Mouse (Mus musculus): Measurements from ENCODE around the gene Fam166b. TPM values are rescaled to one million over a fixed set of nuclear protein-coding genes. Genes with fewer than 3 reads are reported as not detected.

Fam166b gene
- under 1 TPM in 1 of 2 experiments, not detected in 1; 0.62 TPM for total RNA-seq (2021)

DNA sequence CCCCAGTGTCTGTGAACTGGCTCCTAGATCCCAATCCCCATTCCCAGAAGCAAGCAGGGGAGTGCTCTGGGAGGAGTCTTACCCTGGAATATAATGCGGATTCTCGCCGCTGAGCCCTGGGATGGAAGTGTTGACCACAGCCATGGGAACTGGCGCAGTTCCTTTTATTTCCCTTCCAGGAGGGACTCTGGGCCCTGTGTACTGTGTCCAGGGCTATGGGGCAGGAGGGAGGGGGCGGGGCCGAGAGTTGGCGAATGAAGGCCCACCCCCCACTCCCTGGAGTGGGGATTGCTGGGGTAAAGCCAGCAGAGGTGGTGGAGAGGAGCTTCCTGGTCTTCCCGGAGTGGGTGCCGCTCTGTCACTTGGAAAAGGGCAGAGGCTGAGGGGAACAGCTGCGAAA is at the start of gene Fam166b:
Gene Fam166b (minus strand): TSS at position 189 of the 400 bp plus-strand sequence.
- DNase-seq: peak in 1 of 2 experiments; percentile 47
- intact Hi-C loops (cut with DNase I): no loop called here

DNA sequence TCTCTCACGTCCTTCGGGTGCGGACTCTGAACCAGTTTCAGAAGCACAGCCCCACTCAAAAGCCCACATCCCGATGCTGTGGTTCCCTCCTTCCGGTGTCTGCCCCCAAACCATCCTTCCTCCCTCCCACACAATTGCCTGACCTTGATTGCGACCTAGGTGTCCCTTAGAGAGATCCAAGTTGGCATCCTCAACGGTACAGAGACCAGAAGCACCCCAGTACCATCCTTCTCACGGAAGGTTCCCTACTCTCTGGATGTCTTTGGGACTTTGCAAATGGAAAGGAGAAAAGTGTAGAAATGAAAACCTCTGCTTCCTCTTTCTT is 49.6 kb upstream of the Fam166b start:
- no peak for DNase-seq
- intact Hi-C loops (cut with DNase I): no loop called here

DNA sequence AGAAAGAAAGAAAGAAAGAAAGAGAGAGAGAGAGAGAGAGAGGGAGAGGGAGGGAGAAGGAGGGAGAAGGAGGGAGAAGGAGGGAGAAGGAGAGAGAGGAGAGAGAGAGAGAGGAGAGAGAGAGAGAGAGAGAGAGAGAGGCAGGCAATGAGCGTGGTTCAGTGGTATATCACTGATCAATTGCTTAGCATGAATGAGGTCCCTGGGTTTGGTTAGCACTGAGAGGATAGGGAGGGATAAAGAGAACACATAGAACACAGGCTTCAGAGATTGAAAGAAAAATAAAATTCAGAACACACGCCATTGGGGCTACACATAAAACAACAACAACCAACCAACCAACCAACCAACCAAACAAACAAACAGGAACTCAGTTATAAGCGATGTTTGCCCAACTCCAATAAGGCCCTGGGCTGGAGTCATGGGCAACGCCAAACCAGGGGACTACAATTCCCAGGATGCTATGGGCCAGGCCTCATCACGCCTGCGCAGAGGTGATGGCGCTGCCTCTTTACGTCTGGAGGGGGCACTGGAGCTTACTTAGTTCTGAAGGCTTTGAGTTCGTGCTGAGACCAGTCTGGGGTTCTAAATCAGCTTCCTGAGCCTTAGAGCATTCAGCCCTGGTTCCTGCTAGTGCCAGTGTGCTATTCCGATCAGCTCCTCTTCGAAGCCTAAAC is 49.1 kb upstream of the Fam166b start:
- peak; percentile 91 to 93 for DNase-seq
- intact Hi-C loops (cut with DNase I): no loop called here

DNA sequence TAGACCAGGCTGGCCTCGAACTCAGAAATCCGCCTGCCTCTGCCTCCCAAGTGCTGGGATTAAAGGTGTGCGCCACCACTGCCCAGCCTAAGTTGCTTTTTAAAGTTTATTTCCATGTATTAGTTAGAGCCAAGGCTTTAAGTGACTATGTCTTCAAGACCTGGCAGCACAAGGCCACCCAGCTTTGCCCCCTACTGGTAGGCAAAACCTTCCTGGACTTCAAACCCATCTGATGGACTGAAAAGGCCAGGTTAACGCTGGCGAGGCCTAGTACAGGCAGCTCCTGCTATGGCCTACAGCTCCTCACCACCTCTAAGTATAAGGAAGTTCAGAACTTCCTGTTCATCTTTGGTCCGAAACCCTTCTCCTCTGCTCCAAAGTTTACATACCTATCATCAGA is 47.7 kb upstream of the Fam166b start:
- intact Hi-C loops (cut with DNase I): no loop called here
- DNase-seq: no peak

DNA sequence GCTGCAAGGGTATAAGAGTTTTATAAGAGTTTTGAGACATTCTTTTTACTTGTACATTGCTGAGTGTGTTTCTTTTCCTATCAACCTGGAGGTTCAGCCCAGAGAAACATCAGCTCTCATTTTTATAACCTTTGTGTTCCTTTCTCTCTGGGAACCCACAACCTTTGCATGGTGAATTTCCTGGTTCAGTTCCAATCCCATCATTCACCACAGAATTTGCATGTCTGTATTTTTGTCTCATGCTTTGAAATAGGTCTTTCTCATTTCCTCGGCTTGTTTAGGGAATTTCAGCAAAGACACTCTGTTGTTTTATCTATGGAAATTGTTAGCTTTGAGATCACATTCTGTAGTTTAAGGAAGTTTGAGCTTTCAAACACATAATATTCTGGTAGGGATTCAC is 44.7 kb upstream of the Fam166b start:
- intact Hi-C loops (cut with DNase I): no loop called here
- DNase-seq: no peak

DNA sequence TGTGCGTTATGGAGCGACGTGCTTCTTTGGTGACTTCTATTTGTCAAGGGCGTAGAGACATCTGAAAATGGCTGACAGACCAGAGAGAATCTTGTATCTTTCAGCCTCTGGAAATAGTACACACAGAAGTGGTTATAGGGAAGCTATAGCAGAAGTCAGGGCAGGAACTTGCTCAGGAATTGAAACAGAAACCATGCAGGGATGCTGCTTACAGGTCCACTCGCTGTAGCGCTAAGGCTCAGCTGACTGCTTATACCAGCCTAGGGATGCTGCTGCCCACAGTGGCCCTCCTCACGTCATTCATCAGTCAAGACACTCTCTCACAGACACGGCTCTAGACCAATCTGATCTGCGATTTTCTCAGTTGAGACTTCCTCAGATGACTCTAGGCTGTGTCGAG is 41.4 kb upstream of the Fam166b start:
- intact Hi-C loops (cut with DNase I): no loop called here
- no peak for DNase-seq

DNA sequence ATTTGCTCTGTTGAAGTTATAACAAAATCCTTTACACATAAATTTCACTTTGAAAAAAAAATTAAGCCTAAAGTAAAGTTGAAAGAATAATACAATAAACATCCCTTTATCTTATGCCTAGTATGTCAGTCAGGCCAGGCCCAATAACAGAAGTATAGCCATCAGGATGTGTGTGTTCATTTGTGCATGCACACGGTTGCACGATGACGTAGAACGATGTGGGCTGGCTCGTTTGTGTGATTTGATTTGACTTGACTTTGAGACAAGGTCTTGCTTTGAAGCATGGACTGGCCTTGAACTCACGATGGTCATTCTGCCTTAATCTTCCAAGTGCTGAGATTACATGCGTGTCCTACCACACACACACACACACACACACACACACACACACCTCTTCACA is 37.9 kb upstream of the Fam166b start:
- DNase-seq: no peak
- intact Hi-C loops (cut with DNase I): no loop called here

DNA sequence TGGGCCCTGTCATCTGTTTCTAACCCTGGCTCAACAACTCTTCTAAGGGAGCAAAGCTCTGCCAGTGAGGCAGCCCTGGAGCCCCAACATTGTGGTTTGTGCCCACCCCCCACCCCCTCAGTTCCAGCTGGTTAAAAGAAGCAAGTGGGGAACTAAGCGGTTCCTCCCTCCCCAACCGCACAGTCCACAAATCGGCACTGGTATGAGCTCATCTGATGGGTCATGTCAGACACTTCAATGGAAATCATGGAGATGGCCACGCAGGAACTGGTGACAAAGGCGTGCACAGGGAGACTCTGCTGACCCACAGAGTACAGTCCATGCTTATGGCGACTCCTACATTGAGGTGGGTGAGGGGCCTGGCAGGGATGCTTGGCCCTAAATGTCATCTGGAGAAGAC is 37.0 kb upstream of the Fam166b start:
- intact Hi-C loops (cut with DNase I): no loop called here
- no peak for DNase-seq

DNA sequence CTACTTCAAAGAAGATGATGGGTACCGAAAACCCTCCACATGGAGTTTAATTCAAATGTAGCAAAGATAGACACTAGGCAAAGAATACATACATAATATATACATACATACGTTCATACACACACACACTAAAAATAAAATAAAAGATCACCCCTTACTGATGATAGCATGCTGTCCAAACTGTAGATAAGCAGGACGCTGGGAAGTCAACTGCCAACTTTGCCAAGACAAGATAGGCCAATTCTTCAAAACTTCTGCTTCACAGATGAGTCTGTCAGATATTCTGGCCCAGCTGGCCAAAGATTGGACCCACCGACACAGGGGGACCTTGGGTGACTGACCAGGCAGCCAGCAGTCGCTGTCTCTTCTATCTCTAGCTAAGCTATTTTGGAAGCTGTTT is 34.2 kb upstream of the Fam166b start:
- intact Hi-C loops (cut with DNase I): no loop called here
- DNase-seq: no peak

DNA sequence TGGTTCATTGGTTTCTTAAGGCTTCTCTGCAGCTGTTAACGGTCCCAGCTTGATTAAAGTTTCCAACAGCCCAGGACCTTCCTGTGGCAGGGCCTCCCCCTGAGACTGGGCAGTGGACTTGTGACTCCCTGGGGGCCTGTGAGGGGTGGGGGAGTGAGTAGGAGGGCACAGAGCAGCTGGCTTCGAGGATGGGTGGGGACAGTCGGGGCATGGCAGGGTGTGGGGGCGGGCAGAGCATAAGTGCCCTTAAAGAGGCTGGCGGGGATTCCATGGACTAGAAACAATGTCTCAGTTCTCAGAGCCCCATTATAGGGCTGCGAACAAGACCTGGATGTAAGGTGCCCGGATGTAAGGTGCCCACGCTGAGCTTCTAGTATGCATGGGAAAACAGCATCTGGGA is 28.2 kb upstream of the Fam166b start:
- DNase-seq: no peak
- intact Hi-C loops (cut with DNase I): no loop called here

DNA sequence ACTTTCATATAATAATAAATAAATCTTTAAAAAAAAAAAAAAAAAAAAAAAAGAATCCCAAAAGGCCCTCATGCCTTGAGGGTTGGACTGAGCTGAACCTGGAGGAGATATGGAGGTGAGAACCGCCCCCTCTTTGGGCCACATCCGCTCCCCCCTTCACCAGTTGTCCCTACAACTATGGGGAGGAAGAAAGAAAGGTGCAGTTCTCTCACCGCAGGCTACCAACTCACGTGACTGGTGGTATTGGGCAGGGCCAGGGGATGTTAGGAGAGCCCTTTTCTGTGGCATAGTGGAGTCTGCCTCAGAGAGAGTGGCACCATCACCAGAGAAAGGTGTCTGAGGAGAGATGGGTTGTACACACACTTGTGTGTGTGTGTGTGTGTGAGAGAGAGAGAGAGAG is 27.5 kb upstream of the Fam166b start:
- DNase-seq: no peak
- intact Hi-C loops (cut with DNase I): no loop called here

DNA sequence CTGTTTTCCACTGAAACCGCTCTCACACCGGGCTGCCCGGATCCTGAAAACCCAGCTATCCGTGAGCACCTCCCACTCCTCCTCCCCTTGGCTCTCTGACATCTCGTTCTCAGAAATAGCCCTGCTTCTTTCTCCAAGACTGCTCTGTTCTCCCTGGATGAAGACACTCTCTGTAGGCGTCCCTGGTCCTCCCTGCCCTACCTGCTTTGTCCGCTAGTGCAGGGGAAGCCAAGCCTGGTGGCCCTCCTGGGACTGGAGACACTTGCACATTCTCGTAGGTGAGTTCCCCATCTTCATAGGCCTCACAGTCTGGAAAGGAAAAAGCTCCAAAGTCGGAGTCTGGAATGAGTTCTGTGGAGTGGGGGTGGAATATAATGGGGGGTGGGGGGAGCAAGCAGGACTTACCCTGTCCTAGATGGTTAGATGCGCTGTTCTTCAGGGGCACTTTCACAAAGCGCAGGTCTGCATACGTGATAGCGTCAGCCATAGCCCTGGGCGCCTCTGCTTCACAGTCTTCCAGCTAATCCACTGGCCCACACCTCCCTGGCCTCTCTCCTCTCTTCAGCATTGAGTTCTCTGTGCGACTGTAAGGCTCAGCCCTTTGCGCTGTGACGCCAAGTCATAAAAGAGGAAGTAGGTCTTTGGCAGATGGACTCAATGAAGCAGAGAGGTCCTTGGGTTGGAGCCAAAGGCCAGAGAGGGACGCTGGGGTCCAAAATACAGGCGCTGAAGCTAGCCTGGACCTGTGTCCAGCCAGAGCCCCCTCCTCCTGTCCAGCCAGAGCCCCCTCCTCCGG is 25.3 kb upstream of the Fam166b start, which contains the start of gene Cd72:
Gene Cd72 (minus strand): TSS at position 588 of the 796 bp plus-strand sequence.
- no peak for DNase-seq
- intact Hi-C loops (cut with DNase I): no loop called here

DNA sequence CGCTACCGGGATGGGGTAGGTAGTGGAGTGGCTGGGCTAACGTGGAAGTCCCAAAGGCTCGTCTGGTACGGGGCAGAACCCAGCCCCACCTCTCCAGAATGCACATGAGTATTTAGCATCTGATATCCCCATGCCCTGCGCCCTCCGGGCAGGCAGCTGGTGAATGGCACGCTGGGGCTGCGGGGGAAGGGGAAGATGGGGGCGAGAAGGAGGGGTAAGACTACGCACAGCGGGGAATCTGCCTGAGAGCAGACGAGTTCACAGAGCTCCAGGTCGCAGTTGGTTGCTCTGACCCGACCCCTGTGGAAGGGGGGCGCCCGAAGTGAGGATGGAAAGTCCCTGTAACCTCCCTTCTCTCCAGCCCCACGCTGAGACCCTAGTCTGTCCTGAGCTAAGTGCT is 24.5 kb upstream of the Fam166b start:
- intact Hi-C loops (cut with DNase I): no loop called here

DNA sequence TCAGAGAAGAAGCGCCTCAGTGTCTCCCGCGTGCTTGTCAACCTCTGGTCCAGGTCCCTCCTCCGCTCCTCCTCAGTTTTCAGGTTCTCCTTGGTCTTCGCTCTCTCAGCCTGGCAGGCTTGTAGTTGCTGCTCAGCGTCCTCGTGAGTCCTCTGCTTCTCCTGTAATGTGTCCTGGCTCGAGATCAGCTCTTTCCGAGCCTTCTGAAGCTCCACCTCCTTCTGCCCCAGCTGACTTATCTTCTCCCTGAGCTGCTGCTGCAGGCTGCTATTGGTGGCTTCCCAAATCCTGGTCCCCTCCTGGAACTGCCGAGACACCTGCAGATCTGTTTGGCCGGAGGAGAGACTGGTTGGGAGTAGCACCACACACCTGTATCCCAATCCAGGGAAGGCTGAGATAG is 23.4 kb upstream of the Fam166b start:
- intact Hi-C loops (cut with DNase I): no loop called here
- peak; percentile 32 to 41 for DNase-seq

More for the DNA sequence above, 24.5 kb upstream of the Fam166b start:
- no peak for DNase-seq

DNA sequence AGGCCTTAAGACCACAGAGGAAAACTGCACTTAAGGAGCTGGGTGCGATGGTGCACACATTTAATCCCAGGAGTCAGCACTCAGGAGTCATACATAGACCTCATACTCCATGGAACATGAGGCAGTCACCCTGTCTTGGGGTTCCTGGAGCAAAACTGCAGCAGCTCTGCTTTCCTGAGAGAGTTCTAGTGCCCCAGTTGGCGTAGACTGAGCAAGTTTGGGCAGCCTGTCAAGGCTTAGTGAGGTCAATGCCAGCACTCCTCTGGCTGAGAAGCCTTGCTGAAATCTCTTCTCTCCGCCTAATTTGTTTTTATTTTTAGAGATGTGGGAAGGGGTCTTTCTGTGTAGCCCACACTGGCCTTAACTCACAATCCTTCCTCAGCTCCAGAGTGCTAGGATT is 19.6 kb upstream of the Fam166b start:
- peak; percentile 56 to 62 for DNase-seq
- intact Hi-C loops (cut with DNase I): no loop called here

DNA sequence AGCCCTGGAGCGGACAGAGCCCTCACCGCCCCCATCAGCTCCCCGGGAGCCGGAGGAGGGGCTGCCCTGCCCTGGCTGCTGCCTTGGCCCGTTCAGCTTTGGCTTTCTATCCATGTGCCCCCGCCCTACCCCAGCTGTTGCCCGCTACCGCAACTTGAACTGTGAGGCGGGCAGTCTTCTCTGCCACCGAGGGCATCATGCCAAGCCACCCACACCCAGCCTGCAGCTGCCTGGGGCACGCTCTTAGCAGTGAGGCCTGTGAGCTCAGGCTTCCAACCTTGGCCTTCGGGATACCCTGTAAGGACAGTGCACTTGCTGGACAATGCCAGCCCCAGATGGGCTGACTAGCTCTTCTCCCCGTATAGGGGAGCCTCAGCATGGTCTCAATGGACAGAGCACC is 18.3 kb upstream of the Fam166b start:
- intact Hi-C loops (cut with DNase I): no loop called here
- DNase-seq: no peak

DNA sequence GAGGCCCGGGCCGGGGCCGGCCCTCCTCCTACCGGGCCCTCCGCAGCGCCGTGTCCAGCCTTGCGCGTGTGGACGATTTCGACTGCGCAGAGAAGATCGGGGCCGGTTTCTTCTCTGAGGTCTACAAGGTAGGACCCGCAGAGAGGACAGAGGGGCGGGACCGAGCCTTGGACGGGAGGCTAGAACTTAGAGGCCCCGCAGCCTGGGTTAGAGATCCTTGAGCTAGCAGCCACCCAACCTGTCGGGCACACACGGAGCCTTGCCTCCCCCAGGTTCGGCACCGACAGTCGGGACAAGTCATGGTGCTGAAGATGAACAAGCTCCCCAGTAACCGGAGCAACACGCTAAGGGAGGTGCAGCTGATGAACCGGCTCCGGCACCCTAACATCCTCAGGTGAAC is 14.6 kb upstream of the Fam166b start:
- peak in 1 of 2 experiments; percentile 58 for DNase-seq
- intact Hi-C loops (cut with DNase I): loop anchor here (2.0 to 5.0 kb wide), 2 partner anchors 119 to 224 kb away; partner anchors contain the start of genes Creb3, Fam221b, Tln1 and Tmem8b

DNA sequence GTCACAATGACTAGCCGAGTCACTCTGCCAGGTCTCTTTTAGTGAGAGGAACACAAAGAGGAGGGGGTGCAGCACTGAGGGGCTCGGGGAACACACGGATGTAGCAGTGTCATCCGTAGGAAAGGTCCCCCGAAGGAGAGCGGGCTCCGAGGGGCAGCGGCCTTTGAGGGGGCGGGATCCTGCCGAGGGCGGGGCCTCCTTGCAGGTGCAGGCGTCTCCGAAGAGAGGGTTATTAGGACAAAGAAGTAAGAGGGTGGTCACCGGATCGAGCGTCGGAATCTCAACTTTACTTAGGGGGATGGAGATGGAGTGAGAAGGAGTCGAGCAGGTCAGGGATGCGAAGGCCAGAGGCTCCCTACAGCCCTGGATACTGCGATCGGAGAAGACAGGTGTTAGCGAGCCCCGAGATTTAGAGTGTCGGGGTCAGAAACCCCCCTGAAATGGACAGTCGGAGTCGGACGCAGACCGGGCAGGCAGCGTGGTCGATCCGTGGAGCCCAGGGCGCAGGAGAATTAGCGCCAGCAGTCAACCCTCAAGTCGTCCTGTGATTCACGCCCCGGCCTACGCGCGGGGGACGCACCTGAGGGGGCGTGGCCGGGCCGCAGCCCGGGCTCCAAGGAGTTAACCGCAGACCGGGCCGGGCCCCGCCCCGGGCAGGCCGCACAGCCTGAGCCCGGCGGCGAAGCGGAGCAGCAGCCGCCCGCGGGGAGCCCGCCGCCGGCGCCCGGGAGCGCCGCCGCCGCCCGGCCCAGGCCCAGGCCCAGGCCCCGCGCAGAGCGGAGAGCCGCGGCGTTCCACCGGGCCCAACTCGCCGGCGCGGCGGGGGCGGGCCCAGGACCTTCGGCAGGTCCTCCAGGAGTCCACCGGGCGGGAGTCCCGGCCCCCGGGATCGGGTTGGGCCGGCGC is 13.8 kb upstream of the Fam166b start:
- intact Hi-C loops (cut with DNase I): loop anchor here (1.0 to 5.0 kb wide), 3 partner anchors 37 to 225 kb away; partner anchors contain the start of genes Creb3, Fam221b, Tln1 and Tmem8b
- DNase-seq: peak; percentile 77

DNA sequence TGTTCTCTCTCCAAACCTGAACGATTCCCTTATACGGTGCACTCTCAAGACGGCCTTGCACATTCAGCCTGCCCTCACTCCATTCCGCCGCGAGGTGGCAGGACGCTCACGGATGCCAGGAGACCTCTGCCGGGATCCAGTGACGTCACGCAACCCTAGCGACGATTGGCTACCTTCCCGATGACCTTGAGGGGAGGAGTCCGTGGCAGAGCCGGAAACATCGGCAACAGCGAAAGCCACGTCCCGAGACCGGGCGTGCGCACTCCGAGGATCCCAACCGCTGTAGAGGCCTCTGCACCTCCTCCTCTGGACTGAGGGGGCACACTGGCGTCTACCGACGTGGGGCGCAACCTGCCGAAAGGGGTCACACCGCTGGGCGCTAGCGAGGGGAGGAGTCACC is 13.1 kb upstream of the Fam166b start:
- DNase-seq: peak; percentile 100
- intact Hi-C loops (cut with DNase I): loop anchor here (1.0 to 5.0 kb wide), 3 partner anchors 37 to 225 kb away; partner anchors contain the start of genes Creb3, Fam221b, Tln1 and Tmem8b

DNA sequence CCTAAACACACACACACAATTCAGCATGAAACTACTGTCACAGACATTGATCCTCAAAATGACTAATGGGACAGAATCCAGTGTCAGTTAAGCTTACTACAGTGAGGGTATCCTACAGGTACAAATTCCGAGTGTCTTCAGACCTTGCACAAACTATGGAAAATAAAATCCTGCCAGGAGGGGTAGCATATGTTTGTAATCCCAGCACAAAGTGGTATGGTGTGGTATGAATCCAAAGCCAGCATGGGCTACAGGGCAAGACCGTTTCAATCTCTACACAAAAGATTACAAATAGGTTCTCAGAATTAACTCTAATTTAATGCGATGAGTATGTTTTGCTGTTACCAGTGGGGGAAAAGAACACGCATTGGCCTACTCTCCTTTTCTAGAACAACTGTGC is 12.7 kb upstream of the Fam166b start, which contains the start of gene Tesk1:
Gene Tesk1 (plus strand): TSS at position 301 of the 400 bp plus-strand sequence.
- intact Hi-C loops (cut with DNase I): loop anchor here (1.0 to 5.0 kb wide), 3 partner anchors 38 to 226 kb away; partner anchors contain the start of genes Creb3, Fam221b, Tln1 and Tmem8b
- no peak for DNase-seq

DNA sequence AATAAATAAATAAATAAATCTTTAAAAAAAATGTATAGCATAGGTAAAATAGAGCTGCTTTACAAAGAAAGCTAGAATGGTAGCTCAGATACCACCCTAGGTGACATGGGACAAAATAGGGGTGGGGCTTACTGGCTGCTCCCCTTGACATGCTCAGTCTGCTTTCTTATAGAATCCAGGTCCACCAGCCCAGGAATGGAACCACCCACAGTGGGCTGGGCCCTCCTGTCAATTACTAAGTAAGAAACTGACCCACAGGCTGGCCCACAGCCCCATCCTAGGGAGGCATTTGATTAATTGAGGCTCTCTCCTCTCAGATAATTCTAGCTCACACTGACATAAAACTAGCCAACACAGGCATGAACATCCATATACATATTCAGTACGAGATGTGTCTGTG is 3.9 kb upstream of the Fam166b start:
- no peak for DNase-seq
- intact Hi-C loops (cut with DNase I): loop anchor here (5.0 kb wide), 1 partner anchor 279 kb away; the partner anchor contains the start of gene Olfr71
